Mouse (Mus musculus): ENCODE data around the gene Ugcg.

Ugcg gene

GRCm38 (mm10) chr4:59189546-59190237 is 635 bp downstream of the Ugcg start:
- DNase-seq (ENCODE audit: low spot score): no peak

DNA sequence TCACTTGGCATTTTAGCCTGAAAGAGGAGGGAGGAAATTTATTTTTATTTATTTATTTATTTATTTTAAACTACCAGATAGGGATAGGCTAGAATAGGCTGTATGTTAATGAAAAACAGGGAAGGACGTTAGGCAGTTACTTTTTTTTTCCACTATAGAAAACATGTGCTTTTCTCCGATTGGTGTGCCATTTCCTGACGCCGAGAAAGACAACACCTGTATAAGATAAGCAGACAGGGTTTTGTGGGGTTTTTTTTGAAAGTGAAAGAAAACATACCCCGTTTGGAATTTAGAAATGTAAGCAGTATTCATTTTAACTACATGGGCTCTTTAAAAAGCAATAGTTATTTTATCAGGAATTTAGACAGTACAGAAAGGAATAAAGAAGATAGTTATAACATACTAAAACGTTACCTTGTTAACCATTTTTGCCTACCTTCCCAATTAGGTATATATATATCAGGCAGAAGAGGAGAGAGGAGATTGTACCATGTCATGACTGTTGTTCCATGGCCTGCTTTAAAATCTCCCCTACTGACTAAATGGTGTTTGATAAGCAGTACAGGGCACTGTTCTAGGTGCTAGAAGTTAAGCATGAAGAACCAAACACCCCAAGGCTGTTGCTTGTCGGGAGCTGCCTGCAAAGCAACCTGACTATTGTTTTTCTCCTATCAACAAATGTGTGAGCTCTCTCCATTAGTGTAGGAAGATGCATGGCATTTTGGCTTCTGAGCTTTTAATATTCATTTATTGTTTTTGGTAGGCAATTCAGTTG is 1.8 kb downstream of the Ugcg start:
- DNase-seq (ENCODE audit: low spot score): no peak

GRCm38 (mm10) chr4:59194731-59195496 is 5.9 kb downstream of the Ugcg start:
- DNase-seq (ENCODE audit: low spot score): no peak

DNA sequence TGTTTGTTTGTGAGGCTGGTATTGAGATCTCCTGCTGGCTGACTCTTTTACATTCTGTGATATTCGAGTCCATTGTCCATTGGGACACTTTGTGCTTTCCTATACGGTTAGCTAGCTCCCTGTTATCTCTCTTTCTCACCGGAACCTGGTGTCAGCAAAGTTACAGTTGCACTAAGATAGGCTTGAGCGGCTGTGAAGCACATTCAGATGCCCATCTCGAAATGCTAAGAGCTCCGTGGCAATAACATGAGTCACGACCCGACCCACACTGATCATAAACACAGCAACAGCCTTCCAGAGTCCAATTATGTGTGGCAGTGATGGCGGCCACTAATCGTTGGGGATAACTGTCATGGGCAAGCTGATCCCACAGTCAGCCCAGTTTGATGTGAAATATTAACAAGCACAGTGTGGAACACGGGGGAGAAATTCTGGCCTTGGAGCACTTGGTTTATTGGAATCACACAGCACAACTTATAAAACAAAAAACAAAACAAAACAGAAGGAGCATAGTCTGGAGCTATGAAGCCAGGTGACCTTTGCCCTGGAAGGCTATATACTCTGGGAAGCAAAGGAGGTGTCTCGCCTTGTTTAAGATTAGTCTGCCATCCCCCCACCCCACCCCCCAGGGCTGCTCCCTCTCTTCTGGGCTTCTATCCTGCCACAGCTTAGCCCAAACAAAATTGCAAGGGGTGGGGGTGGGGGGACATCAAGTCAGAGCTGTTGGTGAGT is 7.5 kb downstream of the Ugcg start:
- no peak for DNase-seq (ENCODE audit: low spot score)

GRCm38 (mm10) chr4:59197078-59197424 is 8.0 kb downstream of the Ugcg start:
- DNase-seq (ENCODE audit: low spot score): no peak

DNA sequence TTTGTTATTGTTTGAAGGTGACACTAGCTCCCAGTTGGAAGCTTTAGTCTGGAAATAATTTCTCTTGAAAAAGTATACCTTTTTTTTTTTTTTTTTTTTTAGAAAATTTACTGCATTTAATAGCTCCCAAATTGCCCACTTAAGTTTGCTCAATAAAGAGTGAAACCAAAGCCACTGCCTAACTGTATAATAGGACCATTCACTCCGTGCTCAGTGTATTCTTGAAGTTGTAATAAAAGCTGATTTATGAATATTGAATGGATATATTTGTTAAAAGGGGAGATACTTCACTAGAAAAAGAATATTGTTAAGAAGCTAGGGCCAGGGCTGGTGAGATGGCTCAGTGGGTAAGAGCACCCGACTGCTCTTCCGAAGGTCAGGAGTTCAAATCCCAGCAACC is 8.4 kb downstream of the Ugcg start:
- no peak for DNase-seq (ENCODE audit: low spot score)

DNA sequence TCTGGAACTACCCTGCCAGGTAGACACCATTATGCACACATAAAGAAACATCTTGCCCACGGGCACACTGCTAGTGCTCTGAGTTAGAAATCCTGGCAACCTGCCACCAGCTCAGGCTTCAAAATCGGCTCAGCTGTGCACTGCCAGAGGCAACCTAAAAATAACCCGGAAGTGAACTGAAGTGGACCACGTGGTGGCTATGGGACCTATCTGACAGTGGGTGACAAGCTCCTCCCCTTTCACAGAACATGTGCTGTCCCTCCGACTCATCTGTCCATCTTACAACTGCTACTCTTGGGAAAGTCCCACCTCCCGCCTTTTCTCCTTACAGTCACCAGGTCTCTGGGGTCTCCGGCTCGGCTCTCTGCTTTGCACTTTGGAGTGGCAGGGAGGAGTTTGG is 10.3 kb downstream of the Ugcg start:
- no peak for DNase-seq (ENCODE audit: low spot score)

DNA sequence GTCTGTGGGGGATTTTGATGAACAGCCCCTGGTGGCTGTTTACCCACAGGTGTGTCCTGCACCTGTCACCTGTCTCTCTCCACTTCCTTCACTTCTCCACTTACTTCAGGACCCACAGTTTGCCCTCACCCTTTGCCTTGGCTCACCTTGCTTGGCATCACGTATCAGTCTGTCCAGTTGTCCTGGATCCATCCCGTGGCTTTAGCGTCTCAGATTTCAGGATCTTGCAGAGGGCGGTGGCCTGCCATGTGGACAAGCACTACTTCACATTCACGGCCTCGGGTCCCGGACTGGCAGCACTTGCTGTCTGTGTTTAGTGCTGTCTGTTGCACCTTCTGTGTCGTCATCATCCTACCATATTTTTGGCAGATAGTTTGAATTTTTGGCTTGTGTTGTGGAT is 10.7 kb downstream of the Ugcg start:
- no peak for DNase-seq (ENCODE audit: low spot score)

DNA sequence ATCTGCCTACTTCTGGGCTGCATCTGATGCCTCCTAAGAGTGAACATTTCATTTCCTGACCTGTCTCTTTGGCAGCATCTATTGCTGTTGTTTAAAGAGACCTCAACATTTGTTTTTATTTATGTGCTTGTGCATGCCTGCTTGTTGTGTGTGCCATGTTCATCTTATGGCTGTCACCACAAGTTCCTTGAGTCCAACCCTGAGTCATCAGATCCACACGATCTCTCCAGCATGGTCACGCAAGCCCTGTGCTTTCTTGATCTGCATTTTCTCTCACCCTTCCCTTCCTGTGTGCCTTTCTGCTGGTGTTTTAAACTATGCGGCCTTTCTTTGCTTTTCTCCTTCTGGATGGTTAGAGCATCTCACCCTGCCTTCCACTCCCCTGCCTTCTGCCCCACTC is 11.6 kb downstream of the Ugcg start:
- DNase-seq (ENCODE audit: low spot score): no peak

GRCm38 (mm10) chr4:59204616-59205015 is 15.6 kb downstream of the Ugcg start:
- no peak for DNase-seq (ENCODE audit: low spot score)

DNA sequence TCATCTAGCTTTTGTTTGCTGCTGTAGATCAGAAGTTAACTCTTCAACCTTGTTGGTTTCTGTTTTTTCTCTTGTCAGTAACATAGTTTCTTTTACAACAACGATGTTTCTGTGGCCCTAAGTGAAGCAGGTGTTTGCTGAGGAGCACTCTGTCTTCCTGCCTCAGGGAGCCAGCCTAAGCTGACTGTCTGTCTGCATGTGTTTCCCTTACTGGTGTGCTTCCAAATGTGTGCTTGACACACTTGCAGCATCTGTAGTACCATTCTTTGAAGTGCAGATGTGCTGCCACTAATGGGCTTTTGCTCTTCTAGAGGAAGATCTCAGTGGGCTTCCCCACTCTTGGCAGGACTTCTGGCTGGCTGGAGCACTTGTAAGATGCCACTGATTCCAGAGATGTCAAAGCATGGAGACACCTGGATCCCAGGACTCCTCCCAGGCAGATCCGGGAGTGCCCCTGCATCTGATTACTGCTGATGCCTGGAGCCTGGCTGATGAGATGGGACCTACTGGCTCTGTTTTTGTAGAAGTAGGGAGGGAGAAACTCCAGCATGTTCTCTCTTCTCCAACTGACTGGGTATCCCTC is 16.8 kb downstream of the Ugcg start:
- no peak for DNase-seq (ENCODE audit: low spot score)

DNA sequence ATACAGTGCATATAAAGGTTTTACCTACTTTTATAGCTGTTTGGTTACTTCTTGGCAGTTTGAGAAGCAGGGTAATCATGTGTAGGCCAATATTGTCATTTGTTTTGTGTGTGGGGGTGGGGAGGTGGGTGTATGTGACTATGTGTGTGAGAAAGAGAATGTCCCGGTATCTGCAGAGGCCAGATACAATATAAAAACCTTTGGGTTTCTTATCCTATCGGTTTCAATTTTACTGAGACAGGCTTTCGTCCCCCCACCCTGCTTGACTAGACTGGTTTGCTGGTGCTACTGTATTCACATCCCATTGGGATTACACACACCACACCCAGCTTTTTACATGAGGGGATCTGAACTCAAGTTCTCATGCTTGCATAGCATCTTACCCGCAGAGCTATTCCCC is 17.5 kb downstream of the Ugcg start:
- no peak for DNase-seq (ENCODE audit: low spot score)

GRCm38 (mm10) chr4:59208607-59209006 is 19.6 kb downstream of the Ugcg start:
- DNase-seq (ENCODE audit: low spot score): no peak

GRCm38 (mm10) chr4:59211181-59211580 is 22.1 kb downstream of the Ugcg start:
- no peak for DNase-seq (ENCODE audit: low spot score)

DNA sequence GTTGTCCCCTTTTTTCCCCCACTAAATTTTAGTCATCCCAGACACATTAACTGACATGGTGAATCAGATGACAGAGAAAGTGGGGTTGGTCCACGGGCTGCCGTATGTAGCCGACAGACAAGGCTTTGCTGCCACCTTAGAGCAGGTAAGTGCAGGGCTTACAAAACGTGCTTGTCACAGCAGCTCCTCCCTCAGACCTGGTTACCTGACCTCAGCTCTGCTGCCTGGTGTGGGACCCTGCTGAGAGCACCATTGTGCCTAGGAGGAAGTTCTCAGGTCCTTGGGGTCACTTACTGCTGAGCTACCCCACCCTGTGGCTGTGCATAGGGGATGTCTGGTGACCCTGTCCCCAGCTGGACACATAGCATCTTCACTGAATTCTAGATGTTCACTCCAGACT is 24.8 kb downstream of the Ugcg start:
- no peak for DNase-seq (ENCODE audit: low spot score)

- no peak for DNase-seq (ENCODE audit: low spot score)
Observed at GRCm38 (mm10) chr4:59214695-59215094, 25.6 kb downstream of the Ugcg start.

- DNase-seq (ENCODE audit: low spot score): no peak
Observed at GRCm38 (mm10) chr4:59215585-59215984, 26.5 kb downstream of the Ugcg start.

- no peak for DNase-seq (ENCODE audit: low spot score)
Observed at GRCm38 (mm10) chr4:59217101-59217500, 28.0 kb downstream of the Ugcg start.

DNA sequence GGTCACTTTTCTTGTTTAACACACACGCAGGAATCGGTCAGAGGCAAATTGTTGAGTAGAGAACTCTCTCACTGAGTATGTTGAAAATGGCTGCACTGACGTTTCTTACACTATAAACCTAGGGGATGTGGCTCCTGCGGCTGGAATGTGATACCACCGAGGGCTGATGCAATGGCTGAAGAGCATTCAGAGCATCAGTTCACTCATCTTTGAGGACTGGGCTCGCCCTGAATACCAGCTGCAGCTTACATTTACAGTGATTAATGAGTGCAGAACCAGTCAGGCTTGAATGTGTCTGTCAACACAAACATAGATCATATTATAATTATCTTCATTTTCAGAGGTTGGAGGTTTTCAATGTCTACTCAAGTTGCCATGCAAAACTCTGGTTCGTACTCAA is 29.1 kb downstream of the Ugcg start:
- DNase-seq (ENCODE audit: low spot score): no peak

DNA sequence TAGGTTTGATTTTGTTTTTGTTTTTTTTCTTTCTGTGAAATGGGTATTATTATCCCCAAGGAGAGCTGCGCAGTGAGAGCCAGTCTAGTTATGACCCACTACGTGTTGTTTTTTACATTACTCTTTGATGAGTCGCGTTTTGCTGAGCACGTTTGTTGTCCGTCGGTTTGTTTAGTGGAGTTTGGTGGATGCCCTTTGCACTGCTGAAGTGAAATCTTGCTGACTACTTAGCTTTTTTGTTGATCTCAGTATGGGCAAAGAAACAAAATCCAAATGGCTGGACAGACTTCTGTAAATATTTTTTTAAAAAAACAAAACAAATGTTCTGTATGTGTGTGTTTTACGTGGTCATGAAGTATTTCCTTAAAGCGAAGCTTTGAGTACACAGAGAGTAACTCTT is 33.2 kb downstream of the Ugcg start:
- DNase-seq (ENCODE audit: low spot score): no peak

- no peak for DNase-seq (ENCODE audit: low spot score)
Observed at GRCm38 (mm10) chr4:59223055-59223615, 34.1 kb downstream of the Ugcg start.

GRCm38 (mm10) chr4:59224889-59225288 is 35.8 kb downstream of the Ugcg start:
- DNase-seq (ENCODE audit: low spot score): no peak
